Mouse (Mus musculus) kidney, adult 2 months (tissue): ENCODE data around the gene Stard3nl.

Experiments
- CTCF ChIP-seq: fragments of 200-500 bp; conservative IDR thresholded peaks from 2 replicates; pipeline ENCODE4 v1.5.1; 2011; ENCODE audit warnings: low read depth, mild to moderate bottlenecking, control low read depth, low read length, moderate library complexity, mixed read lengths; ENCODE audit not compliant: insufficient read depth, insufficient read length
- POLR2A ChIP-seq: fragments of 200-500 bp; IDR thresholded peaks from one replicate; pipeline ENCODE4 v1.6.1; 2011; ENCODE audit warnings: low read depth, low read length, control low read depth

DNA sequence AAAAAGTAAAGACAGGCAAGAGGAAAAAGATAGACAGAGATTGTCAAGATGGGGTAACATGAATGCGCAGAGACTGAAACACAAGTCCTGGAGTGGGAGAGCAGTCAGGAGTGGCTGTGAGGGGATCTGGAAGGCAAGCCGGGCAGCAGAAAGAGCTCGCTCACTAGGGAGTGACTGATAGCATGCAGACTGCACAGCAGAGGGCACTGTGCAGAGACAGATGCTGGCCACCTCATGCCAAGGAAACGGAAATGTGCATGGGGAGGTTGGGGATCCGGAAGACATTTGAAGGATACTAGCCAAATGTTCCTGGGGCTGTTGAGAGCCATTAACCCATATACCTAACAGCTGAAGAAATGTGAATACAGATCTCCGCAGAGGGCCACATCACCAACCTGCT, 33.2 kb downstream of the Stard3nl start:
- TF ChIP-seq POLR2A, result no peak
- peak; percentile 60 for TF ChIP-seq CTCF
